ENCODE assay signal across 9 mouse cellular contexts in genomic region chr19:10523483-10524080, GRCm38 (mm10). TPM values are rescaled to one million over a fixed set of nuclear protein-coding genes. Genes with fewer than 3 reads are reported as not detected.
A peak's percentile ranks its signal among the peaks of the same experiment; 100 is the strongest.
DNase-seq lines count a peak whose midpoint lies in the region; ATAC-seq and TF ChIP-seq lines count a peak whose summit lies in the region.
"Had no signal": no experiment of that assay in that cellular context is flagged by ENCODE, and none has a peak within 500 bp of the region (broad histone marks: within the 10 kb centered on the region; RNA-seq: fewer than 3 reads in every experiment).

No protein-coding gene starts in this region.

- no peak for TF ChIP-seq CTCF in kidney, postnatal 0 days (IDR thresholded peaks at IDR 0.05; ENCODE audit: low read depth)

- DNase-seq in kidney, postnatal 0 days (ENCODE audit: low spot score), result no peak
- no peak for DNase-seq in kidney, postnatal 25 days
- DNase-seq in spleen, postnatal 36 days (ENCODE audit: low spot score in 2 of 2), result no peak
- DNase-seq: cerebellum, adult 9-10 months had no signal

- 71% methylated on average over 5 of the region's 5 CpGs for WGBS in kidney, postnatal 0 days
- 84% methylated on average over 5 of the region's 5 CpGs for WGBS in embryonic facial prominence, embryonic 12.5 days
- WGBS in intestine, embryonic 16.5 days, result 64% methylated on average over 5 of the region's 5 CpGs

- peaks cover 23% of the 10 kb centered on the region for H3K4me1 ChIP-seq in kidney, postnatal 0 days (replicated peaks; ENCODE audit: insufficient read depth, low read length)
- peaks cover 11% of the 10 kb centered on the region for H3K4me1 ChIP-seq in embryonic facial prominence, embryonic 12.5 days
- H3K4me1 ChIP-seq in intestine, embryonic 16.5 days (ENCODE audit: control insufficient read depth, insufficient read depth, low read length), result peaks cover 15% of the 10 kb centered on the region

- no peak overlapping the region for H3K4me3 ChIP-seq in kidney, postnatal 0 days (replicated peaks; ENCODE audit: low read depth, low read length)
- no peak overlapping the region for H3K4me3 ChIP-seq in embryonic facial prominence, embryonic 12.5 days
- H3K4me3 ChIP-seq in intestine, embryonic 16.5 days (ENCODE audit: low read length), result no peak overlapping the region
- H3K4me3 ChIP-seq in myocyte, result peak overlapping the region; percentile 62

- 0 out of 2 replicates have a peak, but pooled peaks cover 5% of the 10 kb centered on the region for H3K36me3 ChIP-seq in kidney, postnatal 0 days (ENCODE audit: insufficient read depth, low read length)
- peaks cover 10% of the 10 kb centered on the region; the same call in 1 of the 2 replicates for H3K36me3 ChIP-seq in embryonic facial prominence, embryonic 12.5 days
- H3K36me3 ChIP-seq in intestine, embryonic 16.5 days (ENCODE audit: control insufficient read depth, insufficient read depth, low read length), result no peaks in the 10 kb centered on the region
- H3K36me3 ChIP-seq in myocyte (ENCODE audit: control insufficient read depth, insufficient read depth), result peaks cover 3% of the 10 kb centered on the region

- no peak overlapping the region for H3K9ac ChIP-seq in kidney, postnatal 0 days (ENCODE audit: low read depth, low read length)
- H3K9ac ChIP-seq in embryonic facial prominence, embryonic 12.5 days, result no peak overlapping the region
- H3K9ac ChIP-seq in intestine, embryonic 16.5 days (ENCODE audit: low read depth, low read length), result no peak overlapping the region

- ATAC-seq in kidney, postnatal 0 days (replicated peaks; ENCODE audit: low FRiP score, low read depth), result no peak
- no peak for ATAC-seq in embryonic facial prominence, embryonic 12.5 days (ENCODE audit: insufficient number of reproducible peaks, insufficient read depth, low FRiP score, low TSS enrichment)
- no peak for ATAC-seq in intestine, embryonic 16.5 days
- no peak for ATAC-seq in erythroid progenitor cell, adult 5-6 weeks (replicated peaks; ENCODE audit: low FRiP score, poor library complexity, severe bottlenecking)
- ATAC-seq: lung, postnatal 0 days had no signal

- no peaks in the 10 kb centered on the region for H3K27me3 ChIP-seq in kidney, postnatal 0 days (ENCODE audit: insufficient read depth, low read length)
- no peaks in the 10 kb centered on the region for H3K27me3 ChIP-seq in embryonic facial prominence, embryonic 12.5 days
- H3K27me3 ChIP-seq in intestine, embryonic 16.5 days (replicated peaks; ENCODE audit: control insufficient read depth, insufficient read depth, low read length), result no peaks in the 10 kb centered on the region
- no peaks in the 10 kb centered on the region for H3K27me3 ChIP-seq in myocyte (ENCODE audit: control insufficient read depth, insufficient read depth, insufficient read length)

- peaks cover 77% of the 10 kb centered on the region for H3K79me2 ChIP-seq in myocyte (ENCODE audit: control insufficient read depth, insufficient read depth)

- no peak for TF ChIP-seq POLR2A in myocyte (IDR thresholded peaks at IDR 0.05; ENCODE audit: insufficient read length, low read depth)

- H3K9me3 ChIP-seq in kidney, postnatal 0 days (replicated peaks; ENCODE audit: low read length), result no peaks in the 10 kb centered on the region
- no peaks in the 10 kb centered on the region for H3K9me3 ChIP-seq in embryonic facial prominence, embryonic 12.5 days
- H3K9me3 ChIP-seq in intestine, embryonic 16.5 days (ENCODE audit: control insufficient read depth, low read length), result no peaks in the 10 kb centered on the region

- H3K4me2 ChIP-seq in kidney, postnatal 0 days (ENCODE audit: low read length), result peak overlapping the region; percentile 63; the same call in 1 of the 2 replicates
- peak overlapping the region; percentile 67; the same call in 1 of the 2 replicates for H3K4me2 ChIP-seq in embryonic facial prominence, embryonic 12.5 days (replicated peaks)
- peak overlapping the region; percentile 22; the same call in 1 of the 2 replicates for H3K4me2 ChIP-seq in intestine, embryonic 16.5 days (ENCODE audit: low read depth, low read length)
- peak overlapping the region; percentile 60 for H3K4me2 ChIP-seq in myocyte (ENCODE audit: low read depth)

- no peak overlapping the region for H3ac ChIP-seq in myocyte (ENCODE audit: control insufficient read depth, insufficient read length)

- no peak overlapping the region for H3K27ac ChIP-seq in kidney, postnatal 0 days
- no peak overlapping the region for H3K27ac ChIP-seq in embryonic facial prominence, embryonic 12.5 days
- no peak overlapping the region for H3K27ac ChIP-seq in intestine, embryonic 16.5 days (ENCODE audit: low read length)

TF ChIP-seq in myocyte, 11 proteins besides CTCF, POLR2A, EP300 and RAD21:
- TF ChIP-seq E2F4 (IDR thresholded peaks at IDR 0.05; ENCODE audit: insufficient read depth) (no peak), MAX (IDR thresholded peaks at IDR 0.05; ENCODE audit: low read depth) (no peak), CEBPB (IDR thresholded peaks at IDR 0.05; ENCODE audit: insufficient read depth, poor library complexity, severe bottlenecking) (no peak), TCF12 (IDR thresholded peaks at IDR 0.05; ENCODE audit: insufficient read depth, poor library complexity, severe bottlenecking) (no peak), REST (IDR thresholded peaks at IDR 0.05; ENCODE audit: insufficient read depth, insufficient read length) (no peak), USF1 (IDR thresholded peaks at IDR 0.05; ENCODE audit: low read depth) (no peak), TCF3 (IDR thresholded peaks at IDR 0.05; ENCODE audit: insufficient read length, low read depth) (no peak)

RNA-seq across cellular contexts. Expression of gene Cpsf7, which starts 1.5 kb away (rescaled TPM):
- polyA plus RNA-seq in kidney, postnatal 0 days (2015; fragmentation: Nextera tagmentation; extraction: Ambion mirVana), result 33.3 and 34.2 TPM in 2 replicates
- polyA plus RNA-seq in embryonic facial prominence, embryonic 12.5 days (2016; fragmentation: Nextera tagmentation; extraction: Ambion mirVana), result 49.8 and 52.0 TPM in 2 replicates
- 29.7 and 30.9 TPM in 2 replicates for polyA plus RNA-seq in intestine, embryonic 16.5 days (2015; fragmentation: Nextera tagmentation; extraction: Ambion mirVana)
- 23.4 TPM for polyA plus RNA-seq in myocyte (2012; fragmentation: generic; extraction: Trizol)
- total RNA-seq in erythroid progenitor cell, adult 5-6 weeks (2015; ENCODE audit: low replicate concordance), result 73.4 and 91.5 TPM in 2 replicates
- 63.5 and 75.6 TPM in 2 replicates for total RNA-seq in erythroid progenitor cell, adult 5-6 weeks (2017; ENCODE audit: low replicate concordance)

RNA-seq across cellular contexts. Expression of gene Sdhaf2, which starts 2.4 kb away (rescaled TPM):
- polyA plus RNA-seq in kidney, postnatal 0 days (2015; fragmentation: Nextera tagmentation; extraction: Ambion mirVana), result 55.3 and 57.4 TPM in 2 replicates
- 57.0 and 58.8 TPM in 2 replicates for polyA plus RNA-seq in embryonic facial prominence, embryonic 12.5 days (2016; fragmentation: Nextera tagmentation; extraction: Ambion mirVana)
- 57.4 and 60.9 TPM in 2 replicates for polyA plus RNA-seq in intestine, embryonic 16.5 days (2015; fragmentation: Nextera tagmentation; extraction: Ambion mirVana)
- 36.3 TPM for polyA plus RNA-seq in myocyte (2012; fragmentation: generic; extraction: Trizol)
- 28.1 and 46.1 TPM in 2 replicates for total RNA-seq in erythroid progenitor cell, adult 5-6 weeks (2015; ENCODE audit: low replicate concordance)
- 30.5 and 34.8 TPM in 2 replicates for total RNA-seq in erythroid progenitor cell, adult 5-6 weeks (2017; ENCODE audit: low replicate concordance)

RNA-seq across cellular contexts. Expression of gene Tmem216, which starts 32.5 kb away (rescaled TPM):
- 49.7 and 50.5 TPM in 2 replicates for polyA plus RNA-seq in kidney, postnatal 0 days (2015; fragmentation: Nextera tagmentation; extraction: Ambion mirVana)
- 61.7 and 62.5 TPM in 2 replicates for polyA plus RNA-seq in embryonic facial prominence, embryonic 12.5 days (2016; fragmentation: Nextera tagmentation; extraction: Ambion mirVana)
- 25.9 and 28.4 TPM in 2 replicates for polyA plus RNA-seq in intestine, embryonic 16.5 days (2015; fragmentation: Nextera tagmentation; extraction: Ambion mirVana)
- 12.9 TPM for polyA plus RNA-seq in myocyte (2012; fragmentation: generic; extraction: Trizol)
- total RNA-seq in erythroid progenitor cell, adult 5-6 weeks (2015; ENCODE audit: low replicate concordance), result 9.2 and 15.5 TPM in 2 replicates
- total RNA-seq in erythroid progenitor cell, adult 5-6 weeks (2017; ENCODE audit: low replicate concordance), result 7.7 and 11.8 TPM in 2 replicates

RNA-seq across cellular contexts. Expression of gene Ppp1r32, which starts 40.9 kb away (rescaled TPM):
- not detected in 2 replicates for polyA plus RNA-seq in kidney, postnatal 0 days (2015; fragmentation: Nextera tagmentation; extraction: Ambion mirVana)
- polyA plus RNA-seq in embryonic facial prominence, embryonic 12.5 days (2016; fragmentation: Nextera tagmentation; extraction: Ambion mirVana), result 0.14 and 0.17 TPM in 2 replicates
- polyA plus RNA-seq in intestine, embryonic 16.5 days (2015; fragmentation: Nextera tagmentation; extraction: Ambion mirVana), result 2.0 and 3.4 TPM in 2 replicates
- 0.11 TPM for polyA plus RNA-seq in myocyte (2012; fragmentation: generic; extraction: Trizol)
- not detected in 2 replicates for total RNA-seq in erythroid progenitor cell, adult 5-6 weeks (2015; ENCODE audit: low replicate concordance)
- total RNA-seq in erythroid progenitor cell, adult 5-6 weeks (2017; ENCODE audit: low replicate concordance), result 1.4 TPM in 1 of 2 replicates, not detected in the other

RNA-seq across cellular contexts. Expression of gene Cyb561a3, which starts 53.4 kb away (rescaled TPM):
- polyA plus RNA-seq in kidney, postnatal 0 days (2015; fragmentation: Nextera tagmentation; extraction: Ambion mirVana), result 17.2 and 18.6 TPM in 2 replicates
- polyA plus RNA-seq in embryonic facial prominence, embryonic 12.5 days (2016; fragmentation: Nextera tagmentation; extraction: Ambion mirVana), result 15.1 and 16.5 TPM in 2 replicates
- 22.5 and 23.0 TPM in 2 replicates for polyA plus RNA-seq in intestine, embryonic 16.5 days (2015; fragmentation: Nextera tagmentation; extraction: Ambion mirVana)
- polyA plus RNA-seq in myocyte (2012; fragmentation: generic; extraction: Trizol), result 21.7 TPM
- total RNA-seq in erythroid progenitor cell, adult 5-6 weeks (2015; ENCODE audit: low replicate concordance), result 23.8 and 27.7 TPM in 2 replicates
- total RNA-seq in erythroid progenitor cell, adult 5-6 weeks (2017; ENCODE audit: low replicate concordance), result 7.1 and 13.7 TPM in 2 replicates
